Comparison of ENCODE assay signal across 12 mouse cellular contexts in genomic region chr6:134143649-134144097, GRCm38 (mm10).
DNase-seq lines count a peak whose midpoint lies in the region; ATAC-seq lines count a peak whose summit lies in the region.
"Had no signal": no experiment of that assay in that cellular context is flagged by ENCODE, and none has a peak within 500 bp of the region (broad histone marks: within the 10 kb centered on the region; RNA-seq: fewer than 3 reads in every experiment).

No protein-coding gene starts in this region.

- no peaks in the 10 kb centered on the region for H3K27me3 ChIP-seq in neural tube, embryonic 15.5 days (replicated peaks)
- no peaks in the 10 kb centered on the region for H3K27me3 ChIP-seq in forebrain, embryonic 12.5 days
- H3K27me3 ChIP-seq: forebrain, embryonic 15.5 days; neural tube, embryonic 12.5 days had no signal

- H3K4me3 ChIP-seq in neural tube, embryonic 15.5 days (replicated peaks) = no peak overlapping the region
- H3K4me3 ChIP-seq in forebrain, embryonic 12.5 days (replicated peaks) = no peak overlapping the region
- H3K4me3 ChIP-seq: forebrain, embryonic 15.5 days; neural tube, embryonic 12.5 days had no signal

- peak; percentile 11 for DNase-seq in gastrocnemius, postnatal 25 days
- no peak for DNase-seq in gastrocnemius, postnatal 36 days
- no peak for DNase-seq in neural tube, embryonic 10.5 days (ENCODE audit: extremely low spot score, low spot score)
- DNase-seq in kidney, postnatal 14 days = peak; percentile 40
- no peak for DNase-seq in embryo, embryonic 9.5 days (ENCODE audit: extremely low spot score)
- no peak for DNase-seq in left cerebral cortex, postnatal 36 days (ENCODE audit: low spot score in 2 of 2)
- DNase-seq: cerebellum, postnatal 36 days had no signal

- H3K9me3 ChIP-seq in neural tube, embryonic 15.5 days (replicated peaks) = no peaks in the 10 kb centered on the region
- no peaks in the 10 kb centered on the region for H3K9me3 ChIP-seq in forebrain, embryonic 12.5 days
- H3K9me3 ChIP-seq: forebrain, embryonic 15.5 days; neural tube, embryonic 12.5 days had no signal

- H3K9ac ChIP-seq in neural tube, embryonic 15.5 days (replicated peaks) = no peak overlapping the region
- H3K9ac ChIP-seq in forebrain, embryonic 12.5 days = no peak overlapping the region
- H3K9ac ChIP-seq: forebrain, embryonic 15.5 days; hindbrain, embryonic 14.5 days; neural tube, embryonic 12.5 days had no signal

- H3K4me1 ChIP-seq in neural tube, embryonic 15.5 days = peaks cover 49% of the 10 kb centered on the region
- peaks cover 42% of the 10 kb centered on the region for H3K4me1 ChIP-seq in forebrain, embryonic 12.5 days

- ATAC-seq in neural tube, embryonic 15.5 days (ENCODE audit: low FRiP score) = no peak
- no peak for ATAC-seq in forebrain, embryonic 12.5 days (ENCODE audit: low FRiP score)
- ATAC-seq: forebrain, embryonic 15.5 days had no signal

- 62% methylated on average over 3 of the region's 3 CpGs for WGBS in neural tube, embryonic 15.5 days
- WGBS in forebrain, embryonic 12.5 days = 71% methylated on average over 3 of the region's 3 CpGs

- intact Hi-C loops in gastrocnemius, postnatal 36 days (cut with DNase I) = no loop called here
- intact Hi-C loops in left cerebral cortex, postnatal 36 days (cut with DNase I) = no loop called here

- 0 out of 2 replicates have a peak overlapping the region, but pooled peaks have one; percentile 19 for H3K27ac ChIP-seq in neural tube, embryonic 15.5 days (replicated peaks)
- no peak overlapping the region for H3K27ac ChIP-seq in forebrain, embryonic 12.5 days
- H3K27ac ChIP-seq: forebrain, embryonic 15.5 days; hindbrain, embryonic 14.5 days; neural tube, embryonic 12.5 days had no signal

- no peak overlapping the region for H3K4me2 ChIP-seq in neural tube, embryonic 15.5 days
- H3K4me2 ChIP-seq in forebrain, embryonic 12.5 days = no peak overlapping the region
- H3K4me2 ChIP-seq: forebrain, embryonic 15.5 days; hindbrain, embryonic 14.5 days; neural tube, embryonic 12.5 days had no signal

- no peaks in the 10 kb centered on the region for H3K36me3 ChIP-seq in neural tube, embryonic 15.5 days
- H3K36me3 ChIP-seq in forebrain, embryonic 12.5 days (replicated peaks) = no peaks in the 10 kb centered on the region
- H3K36me3 ChIP-seq: forebrain, embryonic 15.5 days; neural tube, embryonic 12.5 days had no signal

Comparison
In these comparisons a context has a peak if more than half of its experiments do, and no peak if none do; other contexts are left out.
1. DNase-seq: peak in gastrocnemius, postnatal 25 days (single experiment) and kidney, postnatal 14 days (single experiment); none in gastrocnemius, postnatal 36 days (0 of 2), neural tube, embryonic 10.5 days (single experiment), embryo, embryonic 9.5 days (single experiment) and left cerebral cortex, postnatal 36 days (0 of 2).